Mouse (Mus musculus) heart, embryonic 14.5 days (tissue): Measurements from ENCODE around the gene Ski. TPM values are rescaled to one million over a fixed set of nuclear protein-coding genes. Genes with fewer than 3 reads are reported as not detected.

ENCODE experiments used
- ATAC-seq: fragments of 200-750 bp; cut with Nextera tagmentation; 2 replicates; pipeline ENCODE4 v1.8.0; 2017; ENCODE audit warnings: low read depth, moderate TSS enrichment; ENCODE audit not compliant: insufficient number of reproducible peaks, insufficient read depth, low FRiP score
- H3K27ac ChIP-seq, 2 experiments: fragments of 200-500 bp in 1 of 2; fragments of 300-500 bp in 1 of 2; sonication (generic) in 1 of 2; replicated peaks in 1 of 2; 2 replicates each; pipeline ENCODE4 v1.5.1; 2012 to 2014; ENCODE audit warnings: low read depth in 2 of 2, low read length in 2 of 2, control low read depth in 1 of 2, mild to moderate bottlenecking in 1 of 2, mixed read lengths in 1 of 2; ENCODE audit not compliant: control insufficient read depth in 1 of 2, insufficient read depth in 1 of 2
- H3K27me3 ChIP-seq: fragments of 300-500 bp; sonication (generic); 2 replicates; pipeline ENCODE4 v1.6.1; 2014; ENCODE audit warnings: mild to moderate bottlenecking, low read length, control low read depth; ENCODE audit not compliant: control insufficient read depth, insufficient read depth
- H3K36me3 ChIP-seq: fragments of 300-500 bp; sonication (generic); 2 replicates; pipeline ENCODE4 v1.6.1; 2014; ENCODE audit warnings: mild to moderate bottlenecking, control low read depth, low read length, mixed read lengths; ENCODE audit not compliant: control insufficient read depth, insufficient read depth
- H3K4me1 ChIP-seq, 2 experiments: fragments of 200-500 bp in 1 of 2; fragments of 300-500 bp in 1 of 2; sonication (generic) in 1 of 2; 2 replicates each; pipeline ENCODE4 v1.6.1; 2012 to 2014; ENCODE audit warnings: low read length in 2 of 2, control low read depth in 1 of 2, mixed read lengths in 1 of 2; ENCODE audit not compliant: control insufficient read depth in 2 of 2, insufficient read depth in 2 of 2
- H3K4me2 ChIP-seq: fragments of 300-500 bp; sonication (generic); 2 replicates; pipeline ENCODE4 v1.6.1; 2014; ENCODE audit warnings: mild to moderate bottlenecking, low read length
- H3K4me3 ChIP-seq, 2 experiments: fragments of 200-500 bp in 1 of 2; fragments of 300-500 bp in 1 of 2; sonication (generic) in 1 of 2; 2 replicates each; pipeline ENCODE4 v1.5.1; 2012 to 2014; ENCODE audit warnings: low read length in 2 of 2, mild to moderate bottlenecking in 2 of 2, control low read depth in 1 of 2, low read depth in 1 of 2, moderate library complexity in 1 of 2; ENCODE audit not compliant: control insufficient read depth in 1 of 2, insufficient read depth in 1 of 2
- H3K9ac ChIP-seq: fragments of 300-500 bp; sonication (generic); 2 replicates; pipeline ENCODE4 v1.6.1; 2014; ENCODE audit warnings: mild to moderate bottlenecking, low read length
- H3K9me3 ChIP-seq: fragments of 300-500 bp; sonication (generic); 2 replicates; pipeline ENCODE4 v1.6.1; 2016; ENCODE audit warnings: low read length, control low read depth; ENCODE audit not compliant: control insufficient read depth
- WGBS: fragments of 180-500 bp; shearing (Covaris S2); extraction: QIAGEN DNeasy Blood & Tissue Kit; methylation state at CpG from one replicate; pipeline ENCODE4 v1.1.7; 2014; 5-methylcytosine and 5-hydroxymethylcytosine counted together
- polyA plus RNA-seq: library from polyadenylated mRNA; unstranded; fragments of >200 nt; fragmentation: Nextera tagmentation; extraction: Ambion mirVana; gene quantifications from 2 replicates; pipeline ENCODE4 v1.2.1, GENCODE M21; 2014

Gene Ski
- polyA plus RNA-seq, 1 experiment from 2014 or later: 16.2 TPM

- no peak for ATAC-seq
These were observed 76.1 kb downstream of the Ski start for GRCm38 (mm10) chr4:155146107-155146823.

GRCm38 (mm10) chr4:155144548-155145180 lies 77.7 kb downstream of the Ski start:
- H3K4me1 ChIP-seq: peaks cover 32 to 40% of the 10 kb centered on the region in 2 experiments
- peak overlapping the region in 1 of 2 experiments; percentile 92; a peak in 2 of 4 replicates for H3K27ac ChIP-seq
- H3K9me3 ChIP-seq: no peaks in the 10 kb centered on the region
- 81% methylated on average over 4 of the region's 4 CpGs for WGBS
- no peak for ATAC-seq
- no peak overlapping the region for H3K4me2 ChIP-seq
- no peaks in the 10 kb centered on the region for H3K36me3 ChIP-seq
- H3K9ac ChIP-seq: peak overlapping the region; percentile 41; the same call in 1 of the 2 replicates
- no peaks in the 10 kb centered on the region for H3K27me3 ChIP-seq
- no peak overlapping the region for H3K4me3 ChIP-seq

More at GRCm38 (mm10) chr4:155146107-155146823, 76.1 kb downstream of the Ski start:
- Histone ChIP-seq H3K27me3 (no peaks in the 10 kb centered on the region), H3K36me3 (no peaks in the 10 kb centered on the region), H3K27ac (no peak overlapping the region), H3K4me3 (no peak overlapping the region), H3K4me1 (peaks cover 31 to 43% of the 10 kb centered on the region in 2 experiments), H3K9me3 (no peaks in the 10 kb centered on the region), H3K4me2 (no peak overlapping the region), H3K9ac (no peak overlapping the region)
- 73% methylated on average over 14 of the region's 14 CpGs for WGBS

- H3K4me1 ChIP-seq: peaks cover 32 to 38% of the 10 kb centered on the region in 2 experiments
These were observed 78.4 kb downstream of the Ski start for GRCm38 (mm10) chr4:155143871-155144502.

GRCm38 (mm10) chr4:155143411-155143810 lies 79.0 kb downstream of the Ski start:
- Histone ChIP-seq H3K27ac (peak overlapping the region; percentile 92 to 94), H3K4me1 (peaks cover 32 to 38% of the 10 kb centered on the region in 2 experiments), H3K27me3 (no peaks in the 10 kb centered on the region), H3K4me3 (no peak overlapping the region), H3K4me2 (no peak overlapping the region), H3K9me3 (no peaks in the 10 kb centered on the region), H3K9ac (peak overlapping the region; percentile 47), H3K36me3 (no peaks in the 10 kb centered on the region)
- no peak for ATAC-seq
- 62% methylated on average over 2 of the region's 2 CpGs for WGBS

More at GRCm38 (mm10) chr4:155143871-155144502, 78.4 kb downstream of the Ski start:
- H3K9me3 ChIP-seq: no peaks in the 10 kb centered on the region
- H3K27me3 ChIP-seq: no peaks in the 10 kb centered on the region
- H3K4me3 ChIP-seq: no peak overlapping the region
- 27% methylated on average over 12 of the region's 12 CpGs for WGBS
- peak; percentile 75 for ATAC-seq
- H3K9ac ChIP-seq: peak overlapping the region; percentile 47
- H3K4me2 ChIP-seq: no peak overlapping the region
- H3K36me3 ChIP-seq: no peaks in the 10 kb centered on the region
- H3K27ac ChIP-seq: peak overlapping the region; percentile 92 to 94

GRCm38 (mm10) chr4:155142836-155143235 lies 79.6 kb downstream of the Ski start:
- Histone ChIP-seq H3K27ac (peak overlapping the region in 1 of 2 experiments; percentile 29; a peak in 1 of 4 replicates), H3K9ac (no peak overlapping the region), H3K4me3 (no peak overlapping the region), H3K27me3 (no peaks in the 10 kb centered on the region), H3K4me2 (no peak overlapping the region), H3K9me3 (no peaks in the 10 kb centered on the region), H3K4me1 (peaks cover 32 to 38% of the 10 kb centered on the region in 2 experiments), H3K36me3 (no peaks in the 10 kb centered on the region)
- 88% methylated on average over 5 of the region's 5 CpGs for WGBS
- no peak for ATAC-seq

- no peaks in the 10 kb centered on the region for H3K27me3 ChIP-seq
- no peak overlapping the region for H3K27ac ChIP-seq
- H3K4me1 ChIP-seq: peaks cover 40 to 42% of the 10 kb centered on the region in 2 experiments
- WGBS: 58% methylated on average over 12 of the region's 12 CpGs
- H3K4me2 ChIP-seq: no peak overlapping the region
- no peaks in the 10 kb centered on the region for H3K9me3 ChIP-seq
- ATAC-seq: no peak
- H3K36me3 ChIP-seq: no peaks in the 10 kb centered on the region
- no peak overlapping the region for H3K9ac ChIP-seq
- H3K4me3 ChIP-seq: no peak overlapping the region
These were observed 81.6 kb downstream of the Ski start for GRCm38 (mm10) chr4:155140795-155141265.

- no peak overlapping the region for H3K4me3 ChIP-seq
- H3K9ac ChIP-seq: no peak overlapping the region
- no peak overlapping the region for H3K4me2 ChIP-seq
- no peak for ATAC-seq
- H3K27me3 ChIP-seq: no peaks in the 10 kb centered on the region
- peaks cover 46 to 48% of the 10 kb centered on the region in 2 experiments for H3K4me1 ChIP-seq
- H3K9me3 ChIP-seq: no peaks in the 10 kb centered on the region
- H3K36me3 ChIP-seq: no peaks in the 10 kb centered on the region
- WGBS: 43% methylated on average over 2 of the region's 2 CpGs
- no peak overlapping the region for H3K27ac ChIP-seq
These were observed 82.2 kb downstream of the Ski start for GRCm38 (mm10) chr4:155140150-155140549.
